Mouse (Mus musculus): Measurements from ENCODE around the gene Plxna4.

GRCm38 (mm10) chr6:32300611-32301010 lies 287.4 kb downstream of the Plxna4 start:
- no peak for TF ChIP-seq CTCF (conservative IDR thresholded peaks at IDR 0.05; ENCODE audit: low read length)
- TF ChIP-seq POU5F1 (IDR thresholded peaks at IDR 0.05; ENCODE audit: borderline replicate concordance, low read length): no peak
- no peak for TF ChIP-seq NANOG (IDR thresholded peaks at IDR 0.05; ENCODE audit: borderline replicate concordance, low read length)

Data from E14TG2a.4 (cell line).